Mouse (Mus musculus): Measurements from ENCODE around the gene Crisp2.
"Not testable (repeated sequence)": the region's sequence is repeated elsewhere in the genome, so short reads cannot be mapped to it uniquely, and the experiment has no call there.

Crisp2 gene

GRCm38 (mm10) chr17:40806953-40807572 lies at the start of gene Crisp2:
Gene Crisp2 (minus strand): TSS chr17:40807003.
- DNase-seq (ENCODE audit: low spot score), result no peak

- no peak for DNase-seq (ENCODE audit: low spot score)
These were observed 48.3 kb upstream of the Crisp2 start for GRCm38 (mm10) chr17:40855065-40855464.

DNA sequence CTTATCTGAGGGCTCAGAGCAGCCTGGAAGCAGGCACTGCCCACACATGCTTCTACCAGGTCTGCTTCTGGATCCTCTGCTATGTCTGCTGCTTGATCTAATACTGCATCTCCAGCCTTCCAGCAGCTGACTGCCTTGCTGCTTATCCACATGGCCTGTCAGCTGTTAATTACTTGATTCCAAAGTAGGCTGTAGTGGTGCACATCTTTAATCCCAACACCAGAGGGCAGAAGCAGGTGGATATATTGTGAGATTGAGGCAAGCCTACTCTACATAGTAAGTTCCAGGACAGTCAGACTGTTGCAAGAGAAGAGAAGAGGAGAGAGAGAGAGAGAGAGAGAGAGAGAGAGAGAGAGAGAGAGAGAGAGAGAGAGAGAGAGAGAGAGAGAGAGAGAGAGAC lies 30.5 kb upstream of the Crisp2 start:
- DNase-seq (ENCODE audit: low spot score), result no peak

DNA sequence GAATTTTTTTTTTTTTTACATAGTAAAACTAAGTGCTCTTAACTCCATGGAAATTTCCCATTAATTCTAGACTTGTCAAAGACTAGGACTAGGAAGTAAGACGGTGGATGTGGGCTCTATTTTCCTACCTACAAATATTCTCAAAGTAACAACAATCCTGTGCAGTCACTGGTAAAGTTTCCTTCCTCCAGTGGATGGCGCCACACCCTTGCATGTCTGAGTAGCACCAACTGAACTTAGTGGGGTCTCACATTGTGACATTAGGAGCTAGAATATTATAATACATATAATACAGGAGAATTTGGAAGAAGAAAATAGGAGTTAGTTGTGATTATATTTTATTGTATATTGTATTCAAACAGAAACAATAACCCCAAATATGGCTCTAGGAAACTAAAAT lies 25.1 kb upstream of the Crisp2 start:
- no peak for DNase-seq (ENCODE audit: low spot score)

- no peak for DNase-seq (ENCODE audit: low spot score)
These were observed 17.7 kb upstream of the Crisp2 start for GRCm38 (mm10) chr17:40824549-40824948.

- no peak for DNase-seq (ENCODE audit: low spot score)
These were observed 17.0 kb upstream of the Crisp2 start for GRCm38 (mm10) chr17:40823817-40824216.

DNA sequence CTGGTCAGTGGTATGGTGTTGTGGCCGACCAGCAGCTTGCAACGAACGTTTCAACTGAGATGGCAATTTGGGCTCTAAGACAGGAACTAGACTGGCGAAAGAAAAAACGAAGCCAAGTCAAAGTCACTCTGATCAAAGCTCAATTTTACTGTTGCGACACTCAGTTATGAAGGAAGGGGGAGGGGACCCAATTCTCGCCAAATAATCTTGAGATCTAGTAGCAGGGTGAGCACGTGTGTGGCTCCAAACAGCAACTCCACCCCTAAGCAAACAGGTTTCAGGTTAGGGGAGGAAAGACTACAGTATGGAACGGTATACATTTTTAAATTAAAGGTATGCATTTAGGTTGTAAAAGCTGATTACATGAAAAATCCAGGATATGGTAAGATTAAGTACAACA lies 14.7 kb upstream of the Crisp2 start:
- no peak for DNase-seq (ENCODE audit: low spot score)

DNA sequence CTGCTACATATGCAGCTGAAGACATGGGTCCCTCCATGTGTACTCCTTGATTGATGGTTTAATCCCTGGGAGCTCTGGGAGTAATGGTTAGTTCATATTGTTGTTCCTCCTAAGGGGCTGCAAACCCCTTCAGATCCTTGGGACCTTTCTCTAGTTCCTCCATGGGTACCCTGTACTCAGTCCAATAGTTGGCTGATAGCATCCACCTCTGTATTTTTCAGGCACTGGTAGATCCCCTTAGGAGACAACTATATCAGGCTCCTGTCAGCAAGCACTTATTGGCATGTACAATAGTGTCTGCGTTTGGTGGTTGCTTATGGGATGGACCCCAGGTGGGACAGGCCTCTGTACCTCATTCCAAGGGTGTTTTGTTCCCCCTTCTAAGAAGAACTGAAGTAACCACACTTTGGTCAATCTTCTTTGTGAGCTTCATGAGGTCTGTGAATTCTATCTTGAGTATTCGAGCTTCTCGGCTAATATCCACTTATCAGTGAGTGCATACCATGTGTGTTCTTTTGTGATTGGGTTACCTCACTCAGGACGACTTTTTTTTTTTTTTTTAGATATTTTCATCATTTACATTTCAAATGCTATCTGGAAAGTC lies 10.6 kb upstream of the Crisp2 start:
- DNase-seq (ENCODE audit: low spot score), result no peak

GRCm38 (mm10) chr17:40812259-40812658 lies 5.5 kb upstream of the Crisp2 start:
- DNase-seq (ENCODE audit: low spot score), result no peak

GRCm38 (mm10) chr17:40811560-40811959 lies 4.8 kb upstream of the Crisp2 start:
- no peak for DNase-seq (ENCODE audit: low spot score)

DNA sequence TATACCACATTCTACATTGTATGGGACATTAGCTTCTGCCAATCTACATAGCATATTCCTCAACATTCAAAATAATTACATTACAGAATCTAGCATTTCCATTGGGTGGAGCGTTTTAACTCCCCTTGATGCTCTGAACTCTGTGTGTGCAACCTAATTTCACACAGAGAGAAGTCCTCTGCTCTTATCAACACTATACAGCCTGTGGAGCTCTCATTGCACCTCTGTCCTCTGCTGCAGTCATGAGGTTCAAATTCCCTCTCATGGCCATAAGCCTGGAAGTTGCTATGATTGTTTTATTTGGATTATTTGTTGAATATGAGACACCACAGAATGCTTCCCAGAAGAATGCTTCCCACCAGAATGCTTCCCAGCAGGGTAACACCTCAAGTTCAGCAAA lies 4.1 kb upstream of the Crisp2 start, which contains the start of gene Rhag:
Gene Rhag, plus strand, starts transcription at position 193 of the 400 bp plus-strand sequence.
- DNase-seq (ENCODE audit: low spot score), result no peak

GRCm38 (mm10) chr17:40808071-40808470 lies 1.3 kb upstream of the Crisp2 start:
- DNase-seq (ENCODE audit: low spot score), result no peak

DNA sequence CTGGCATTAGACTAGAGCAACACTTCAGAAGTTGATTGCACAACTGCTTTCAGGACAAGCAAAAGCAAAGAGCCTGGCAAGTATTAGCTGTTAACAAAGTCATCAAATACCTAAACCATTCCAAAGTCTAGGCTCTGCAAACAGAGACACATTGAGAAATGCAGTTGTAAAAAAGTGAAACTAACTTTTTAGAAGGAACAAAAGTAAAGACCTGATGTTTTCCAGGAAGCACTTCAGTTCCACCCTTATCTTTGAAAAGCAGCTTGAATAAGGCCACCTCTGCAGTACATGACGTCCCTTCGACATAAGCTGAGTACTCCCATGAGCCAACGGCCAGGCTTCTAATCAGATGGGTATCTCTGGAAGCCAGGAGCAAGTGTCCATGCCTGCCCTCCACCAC lies 253 bp downstream of the Crisp2 start:
- no peak for DNase-seq (ENCODE audit: low spot score)

GRCm38 (mm10) chr17:40802707-40803340 lies 4.0 kb downstream of the Crisp2 start:
- DNase-seq (ENCODE audit: low spot score), result no peak

DNA sequence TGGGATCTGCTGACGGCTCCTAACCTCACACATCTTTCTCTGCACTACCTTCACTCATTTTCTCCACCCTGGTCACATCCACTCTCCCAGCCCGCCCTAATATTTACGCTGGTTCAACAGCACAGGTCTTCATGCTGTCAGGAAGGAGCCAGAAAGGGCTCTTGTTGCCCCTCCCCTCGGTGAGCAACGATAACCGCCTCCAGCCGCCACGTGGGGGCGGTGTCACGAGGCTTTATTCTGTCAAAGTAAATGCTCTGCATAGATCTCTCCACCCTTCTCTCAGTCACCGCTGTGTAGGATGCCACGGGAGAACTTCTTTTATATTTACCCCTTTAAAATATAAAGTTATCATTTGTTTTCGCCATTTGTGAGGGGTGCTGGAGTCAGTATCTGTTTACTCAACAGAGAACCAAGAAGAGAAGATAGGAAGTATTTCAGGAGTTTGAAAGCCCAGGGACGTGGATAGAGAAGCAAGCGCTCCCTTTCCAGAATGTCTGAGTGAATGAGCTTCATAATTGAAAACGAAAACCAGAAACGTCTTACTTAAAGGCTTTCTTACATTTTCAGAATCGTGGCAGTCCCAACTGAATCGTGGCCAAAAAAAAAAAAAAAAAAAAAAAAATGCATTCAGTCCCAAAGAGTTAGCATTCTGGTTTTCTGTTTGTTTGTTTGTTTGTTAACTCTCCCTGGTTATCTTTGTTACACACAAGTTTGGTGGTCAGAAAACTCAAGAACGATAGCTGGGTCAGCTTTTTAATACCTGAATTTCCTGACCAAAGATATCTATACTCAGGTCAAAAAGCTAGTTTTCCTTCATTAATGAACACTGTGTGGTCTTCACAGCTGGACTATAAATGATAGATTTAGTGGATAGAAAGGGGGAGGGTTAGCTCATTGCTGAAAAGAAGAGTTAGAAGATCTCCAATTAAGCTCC lies 12.6 kb downstream of the Crisp2 start:
- no peak for DNase-seq (ENCODE audit: low spot score)

DNA sequence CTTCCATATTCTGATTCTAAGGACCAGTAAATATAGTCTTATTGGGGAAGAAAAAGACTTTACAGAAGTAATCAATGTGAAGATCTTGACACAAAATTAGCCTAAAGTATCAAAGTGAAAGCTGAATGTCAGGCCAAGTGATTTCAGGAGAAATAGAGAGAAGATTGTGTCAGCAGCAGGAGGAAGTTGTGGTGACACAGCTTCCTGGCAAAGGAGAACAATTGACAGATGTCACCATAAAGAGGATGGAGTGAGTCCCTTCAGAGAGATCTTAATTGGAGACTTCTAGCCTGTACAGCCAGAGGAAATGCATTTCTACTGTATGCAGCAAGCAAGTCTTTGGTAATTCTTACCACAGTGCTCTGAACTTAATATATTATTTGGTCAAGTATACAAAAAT lies 16.9 kb downstream of the Crisp2 start:
- no peak for DNase-seq (ENCODE audit: low spot score)

DNA sequence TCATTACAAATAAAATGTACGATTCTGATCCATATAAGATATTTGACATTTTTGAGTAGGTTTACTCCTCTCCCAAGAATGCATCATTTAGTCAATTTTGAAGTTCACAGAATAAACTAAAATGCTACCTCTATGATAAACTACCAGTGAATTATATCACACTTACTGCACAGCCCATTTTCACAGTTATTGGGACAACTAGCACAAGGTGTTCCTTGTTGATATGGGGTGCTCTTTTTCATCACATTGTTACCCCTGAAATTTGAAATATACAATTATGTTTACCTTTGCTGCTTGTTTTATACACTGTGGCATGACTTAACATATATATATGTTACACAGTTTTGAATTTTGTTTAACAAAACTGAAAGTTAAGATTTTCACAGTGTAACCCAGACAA lies 39.7 kb downstream of the Crisp2 start:
- DNase-seq (ENCODE audit: low spot score), result no peak

DNA sequence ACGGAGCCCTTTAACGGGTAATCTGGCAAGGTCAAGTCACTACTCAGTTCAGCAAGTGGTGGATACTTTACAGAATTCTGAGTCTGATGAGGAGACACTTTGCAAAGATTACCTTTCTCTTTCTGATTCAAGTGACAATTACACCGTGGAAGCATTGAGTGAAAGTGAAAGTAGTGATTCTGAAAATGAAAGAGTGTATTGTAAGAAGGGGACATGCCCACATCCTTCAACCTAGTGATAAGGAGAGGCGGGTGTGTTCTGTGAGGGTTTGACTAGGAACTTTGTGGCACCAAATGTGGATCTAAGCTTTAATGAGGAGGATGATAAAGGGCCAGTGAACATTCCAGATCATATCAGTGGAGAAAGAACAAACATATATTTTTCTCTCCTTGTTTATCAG lies 43.1 kb downstream of the Crisp2 start:
- DNase-seq (ENCODE audit: low spot score), result no peak

DNA sequence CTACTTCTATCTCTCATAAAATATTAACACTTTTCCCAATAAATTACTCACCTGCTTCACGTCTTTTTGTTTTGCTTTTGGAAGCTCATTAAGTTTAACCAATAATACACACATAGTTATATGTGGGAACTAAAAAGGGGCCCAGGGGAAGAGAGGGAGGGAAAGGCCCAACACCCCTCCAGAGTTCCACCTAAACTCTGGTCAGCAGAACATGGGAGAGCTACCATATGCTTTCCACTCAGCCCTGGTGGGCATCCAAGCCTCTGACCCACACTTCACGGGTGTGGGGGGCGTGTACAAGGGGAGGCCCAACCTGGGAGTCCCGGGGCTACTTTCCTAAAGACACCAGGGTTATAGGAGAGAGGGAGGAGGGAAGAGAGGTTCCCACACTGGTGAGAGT lies 75.1 kb downstream of the Crisp2 start:
- no peak for DNase-seq (ENCODE audit: low spot score)

DNA sequence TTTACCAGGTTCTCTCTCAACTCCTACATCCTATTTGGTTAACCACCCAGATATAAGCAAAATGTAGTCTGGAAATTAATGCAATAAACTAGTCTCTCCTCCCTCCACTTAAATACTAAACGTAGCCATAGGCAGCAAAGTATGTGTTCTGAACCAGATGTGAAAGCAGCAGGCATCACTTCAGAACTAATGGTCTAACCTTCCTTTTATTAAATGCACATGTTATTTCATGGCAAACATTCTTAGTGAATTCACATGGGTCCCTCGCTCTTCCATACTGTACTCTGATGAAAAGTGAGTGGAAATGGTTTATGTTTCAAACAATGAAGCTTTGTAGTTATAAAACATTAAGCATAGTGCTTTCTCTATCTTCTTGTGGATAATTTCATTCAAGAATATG lies 75.5 kb downstream of the Crisp2 start:
- DNase-seq (ENCODE audit: low spot score), result no peak

DNA sequence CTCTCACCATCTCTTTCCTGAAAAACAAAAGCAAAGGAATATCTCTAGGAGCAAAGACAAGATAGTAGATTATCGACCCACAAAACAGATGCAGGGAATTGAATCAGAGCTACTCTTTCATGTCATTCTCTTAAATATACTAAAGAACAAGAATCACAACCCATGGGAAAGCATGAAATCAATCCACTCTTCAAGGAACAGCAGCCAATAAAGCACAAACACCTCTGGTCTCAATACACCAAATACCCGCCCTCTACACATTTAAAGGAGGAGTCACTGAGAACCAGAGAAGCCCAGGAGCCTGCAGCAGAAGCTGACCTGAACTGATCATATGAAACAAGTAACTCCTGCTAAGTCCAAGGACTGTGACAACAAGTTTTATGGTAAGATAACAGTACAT lies 80.0 kb downstream of the Crisp2 start, which contains the start of gene Esp1:
Gene Esp1, plus strand, starts transcription at position 301 of the 400 bp plus-strand sequence.
- no peak for DNase-seq (ENCODE audit: low spot score)

DNA sequence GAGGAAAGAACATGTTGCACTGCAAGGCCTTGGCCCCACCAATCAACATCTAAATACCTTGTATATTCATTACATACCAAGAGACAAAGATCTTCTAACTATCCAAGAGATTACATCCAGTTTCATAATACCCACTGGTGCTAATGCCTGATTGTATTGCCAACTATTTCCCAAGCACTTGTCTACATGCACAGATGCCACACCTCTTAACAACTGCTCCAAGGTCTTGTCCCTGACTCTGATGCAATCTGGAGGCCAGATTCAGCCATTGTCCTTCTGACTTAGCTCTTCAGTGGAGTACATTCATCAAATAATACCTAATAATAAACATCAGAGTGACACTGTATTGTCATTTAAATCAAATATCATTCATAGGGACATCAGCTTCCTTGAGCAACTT lies 89.7 kb downstream of the Crisp2 start:
- DNase-seq (ENCODE audit: low spot score), result not testable (repeated sequence)

All from left cerebral cortex, adult 11 months (tissue).